Mouse (Mus musculus): ENCODE data around the gene Mrpl20.

DNA sequence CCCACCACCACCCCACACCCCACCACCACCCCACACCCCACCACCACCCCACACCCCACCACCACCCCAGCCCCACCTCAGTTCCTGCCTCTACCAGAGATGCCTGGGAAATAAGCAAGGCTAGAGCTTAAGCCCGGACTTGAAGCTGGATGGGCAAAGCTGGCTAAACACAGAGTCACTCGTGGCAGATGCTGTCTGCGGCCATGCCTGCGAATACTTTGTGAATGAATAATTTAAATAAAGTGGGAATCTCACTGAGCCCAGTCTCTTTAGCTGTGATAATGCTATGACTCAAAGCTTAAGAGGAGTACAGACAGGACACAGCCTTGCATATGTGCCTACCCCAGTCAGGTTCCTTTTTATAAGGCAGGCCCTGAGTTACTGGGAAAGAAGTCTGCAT lies 23.2 kb upstream of the Mrpl20 start:
- TF ChIP-seq GATA1 (IDR thresholded peaks at IDR 0.05; ENCODE audit: borderline replicate concordance, low read length) = no peak
- TF ChIP-seq FLI1 (IDR thresholded peaks at IDR 0.05; ENCODE audit: low read length) = no peak
